Mouse (Mus musculus) heart, embryonic 12.5 days (tissue): ENCODE results near the gene Ercc2. TPM values are rescaled to one million over a fixed set of nuclear protein-coding genes. Genes with fewer than 3 reads are reported as not detected.
A peak's percentile ranks its signal among the peaks of the same experiment; 100 is the strongest.

Experiments used
- ATAC-seq: fragments of 200-750 bp; cut with Nextera tagmentation; 2 replicates; pipeline ENCODE4 v1.8.0; 2017; ENCODE audit warnings: moderate TSS enrichment, moderate library complexity; ENCODE audit not compliant: insufficient number of reproducible peaks, low FRiP score
- H3K27ac ChIP-seq: fragments of 300-500 bp; sonication (generic); 2 replicates; pipeline ENCODE4 v1.5.1; 2016; ENCODE audit warnings: mild to moderate bottlenecking, moderate library complexity; ENCODE audit not compliant: poor library complexity, severe bottlenecking
- H3K27me3 ChIP-seq: fragments of 300-500 bp; sonication (generic); replicated peaks from 2 replicates; pipeline ENCODE4 v1.6.1; 2016; ENCODE audit warnings: mild to moderate bottlenecking, moderate library complexity
- H3K36me3 ChIP-seq: fragments of 300-500 bp; sonication (generic); 2 replicates; pipeline ENCODE4 v1.6.1; 2016; ENCODE audit warnings: mild to moderate bottlenecking, moderate library complexity
- H3K4me1 ChIP-seq: fragments of 300-500 bp; sonication (generic); replicated peaks from 2 replicates; pipeline ENCODE4 v1.6.1; 2016; ENCODE audit warnings: mild to moderate bottlenecking
- H3K4me2 ChIP-seq: fragments of 300-500 bp; sonication (generic); 2 replicates; pipeline ENCODE4 v1.6.1; 2016; ENCODE audit warnings: mild to moderate bottlenecking, moderate library complexity
- H3K4me3 ChIP-seq: fragments of 300-500 bp; sonication (generic); 2 replicates; pipeline ENCODE4 v1.5.1; 2016; ENCODE audit warnings: mild to moderate bottlenecking
- H3K9ac ChIP-seq: fragments of 300-500 bp; sonication (generic); 2 replicates; pipeline ENCODE4 v1.6.1; 2016; ENCODE audit warnings: mild to moderate bottlenecking, moderate library complexity
- H3K9me3 ChIP-seq: fragments of 300-500 bp; sonication (generic); replicated peaks from 2 replicates; pipeline ENCODE4 v1.6.1; 2016; ENCODE audit warnings: mild to moderate bottlenecking, moderate library complexity
- WGBS: fragments of 180-500 bp; shearing (Covaris S2); methylation state at CpG from one replicate; pipeline ENCODE4 v1.1.7; 2016; 5-methylcytosine and 5-hydroxymethylcytosine counted together
- polyA plus RNA-seq: library from polyadenylated mRNA; unstranded; fragments of >200 nt; fragmentation: Nextera tagmentation; extraction: Ambion mirVana; gene quantifications from 2 replicates; pipeline ENCODE4 v1.2.1, GENCODE M21; 2016

Gene Ercc2
- polyA plus RNA-seq, 1 experiment from 2014 or later, result 17.5 TPM

DNA sequence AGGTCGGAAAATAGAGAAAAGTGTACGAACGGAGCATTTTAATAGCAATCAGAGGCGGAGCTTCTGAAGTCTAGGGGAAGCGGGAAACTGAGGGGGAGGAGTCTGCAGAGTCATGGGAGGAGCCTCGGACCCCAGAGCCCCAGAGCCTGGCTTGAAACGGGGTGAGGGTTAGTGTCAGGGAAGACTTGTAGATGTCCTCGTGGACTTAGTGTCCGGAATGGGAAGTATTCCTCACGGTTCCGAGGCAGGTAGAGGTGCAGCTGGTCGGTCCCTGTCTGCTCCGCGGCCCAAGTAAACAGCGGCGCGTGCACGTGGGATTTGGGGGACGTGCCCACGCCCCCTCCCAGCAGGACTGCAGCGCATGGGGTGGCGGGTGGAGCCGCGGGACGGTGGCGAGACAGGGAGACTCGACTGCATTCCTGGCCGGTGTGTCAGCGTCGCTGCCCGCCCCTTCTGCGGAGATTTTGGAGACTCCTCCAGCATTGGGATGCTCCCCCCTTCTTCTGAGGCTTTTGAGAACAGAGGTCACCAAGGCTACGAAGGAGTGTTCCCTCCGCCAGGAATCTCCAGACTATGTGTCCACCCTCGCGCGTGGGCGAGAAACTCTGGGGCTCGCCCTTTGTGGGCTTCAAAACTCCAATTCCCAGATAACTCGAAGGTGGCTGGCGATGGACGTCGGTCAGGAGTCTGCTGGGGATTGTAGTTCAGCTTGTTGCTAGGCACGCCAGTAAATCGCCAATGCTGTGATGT lies 21.7 kb upstream of the Ercc2 start:
- peak overlapping the region; percentile 85 for H3K9ac ChIP-seq
- H3K9me3 ChIP-seq, result no peaks in the 10 kb centered on the region
- peak overlapping the region; percentile 88 for H3K4me2 ChIP-seq
- H3K4me1 ChIP-seq, result peaks cover 45% of the 10 kb centered on the region
- H3K27me3 ChIP-seq, result no peaks in the 10 kb centered on the region
- peaks cover 28% of the 10 kb centered on the region for H3K36me3 ChIP-seq
- peak overlapping the region; percentile 89 for H3K4me3 ChIP-seq
- ATAC-seq, result peak; percentile 72
- peak overlapping the region; percentile 70 for H3K27ac ChIP-seq
- WGBS, result under 1% methylated on average over 44 of the region's 45 CpGs

GRCm38 (mm10) chr7:19360944-19361343 lies 20.9 kb upstream of the Ercc2 start:
- Histone ChIP-seq H3K9ac (peak overlapping the region; percentile 85), H3K9me3 (no peaks in the 10 kb centered on the region), H3K4me3 (peak overlapping the region; percentile 89), H3K27ac (peak overlapping the region; percentile 94), H3K4me1 (peaks cover 45% of the 10 kb centered on the region), H3K36me3 (peaks cover 21% of the 10 kb centered on the region), H3K27me3 (no peaks in the 10 kb centered on the region), H3K4me2 (peak overlapping the region; percentile 88)
- peak; percentile 85 for ATAC-seq
- 1% methylated on average over 27 of the region's 27 CpGs for WGBS

- 12% methylated on average over 16 of the region's 16 CpGs for WGBS
Measured at GRCm38 (mm10) chr7:19361720-19362119, 20.1 kb upstream of the Ercc2 start.

DNA sequence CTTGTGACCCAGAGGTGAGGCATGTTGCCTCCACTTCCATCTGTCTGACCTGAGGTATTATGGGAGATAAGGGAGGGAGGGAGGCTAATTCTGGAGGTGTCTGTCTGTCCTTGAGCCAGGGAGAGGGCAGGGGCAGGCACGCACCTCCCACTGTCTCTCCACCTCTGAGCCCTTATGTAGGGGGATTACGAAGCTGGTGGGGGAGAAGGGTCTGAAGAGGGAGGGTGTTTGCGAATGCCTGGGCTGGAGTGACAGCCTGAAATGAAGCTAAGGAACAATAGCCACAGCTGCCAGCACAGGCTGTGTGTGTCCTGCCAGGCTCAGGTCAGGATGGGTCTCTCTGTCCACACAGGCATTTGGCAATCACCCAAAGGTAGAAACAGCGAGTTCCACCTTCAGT lies 19.5 kb upstream of the Ercc2 start:
- Histone ChIP-seq H3K36me3 (peaks cover 9% of the 10 kb centered on the region), H3K27me3 (no peaks in the 10 kb centered on the region), H3K9me3 (no peaks in the 10 kb centered on the region), H3K4me2 (peak overlapping the region; percentile 88), H3K27ac (peak overlapping the region; percentile 94), H3K4me1 (peaks cover 45% of the 10 kb centered on the region), H3K9ac (peak overlapping the region; percentile 74), H3K4me3 (peak overlapping the region; percentile 89)
- ATAC-seq, result 0 out of 2 replicates have a peak, but pooled peaks have one; percentile 16
- WGBS, result 22% methylated on average over 4 of the region's 4 CpGs

More at GRCm38 (mm10) chr7:19361720-19362119, 20.1 kb upstream of the Ercc2 start:
- H3K27me3 ChIP-seq, result no peaks in the 10 kb centered on the region
- H3K9ac ChIP-seq, result peak overlapping the region; percentile 74
- H3K9me3 ChIP-seq, result no peaks in the 10 kb centered on the region
- ATAC-seq, result no peak
- H3K4me3 ChIP-seq, result peak overlapping the region; percentile 89
- H3K27ac ChIP-seq, result peak overlapping the region; percentile 94
- H3K36me3 ChIP-seq, result peaks cover 15% of the 10 kb centered on the region
- peak overlapping the region; percentile 88 for H3K4me2 ChIP-seq
- peaks cover 45% of the 10 kb centered on the region for H3K4me1 ChIP-seq

GRCm38 (mm10) chr7:19363881-19364280 lies 17.9 kb upstream of the Ercc2 start:
- Histone ChIP-seq H3K9ac (peak overlapping the region; percentile 58), H3K9me3 (no peaks in the 10 kb centered on the region), H3K36me3 (peaks cover 3% of the 10 kb centered on the region; the same call in 1 of the 2 replicates), H3K4me2 (peak overlapping the region; percentile 88), H3K4me3 (peak overlapping the region; percentile 7; the same call in 1 of the 2 replicates), H3K27me3 (peaks cover 5% of the 10 kb centered on the region; the same call in 1 of the 2 replicates), H3K27ac (peak overlapping the region; percentile 94), H3K4me1 (peaks cover 33% of the 10 kb centered on the region)
- no peak for ATAC-seq
- WGBS, result 1% methylated on average over 18 of the region's 18 CpGs

GRCm38 (mm10) chr7:19365376-19365775 lies 16.4 kb upstream of the Ercc2 start:
- no peak overlapping the region for H3K9ac ChIP-seq
- H3K4me2 ChIP-seq, result no peak overlapping the region
- peaks cover 13% of the 10 kb centered on the region; the same call in 1 of the 2 replicates for H3K27me3 ChIP-seq
- H3K9me3 ChIP-seq, result no peaks in the 10 kb centered on the region
- 65% methylated on average over 4 of the region's 4 CpGs for WGBS
- peaks cover 39% of the 10 kb centered on the region for H3K4me1 ChIP-seq
- ATAC-seq, result no peak
- H3K36me3 ChIP-seq, result peaks cover 17% of the 10 kb centered on the region
- H3K27ac ChIP-seq, result no peak overlapping the region
- no peak overlapping the region for H3K4me3 ChIP-seq

GRCm38 (mm10) chr7:19368380-19368779 lies 13.4 kb upstream of the Ercc2 start:
- peaks cover 17% of the 10 kb centered on the region for H3K4me1 ChIP-seq
- 0 out of 2 replicates have a peak, but pooled peaks have one; percentile 27 for ATAC-seq
- WGBS, result 18% methylated on average over 16 of the region's 16 CpGs

GRCm38 (mm10) chr7:19369823-19370425 lies 11.9 kb upstream of the Ercc2 start:
- ATAC-seq, result peak; percentile 31; the same call in 1 of the 2 replicates
- 16% methylated on average over 46 of the region's 46 CpGs for WGBS

More at GRCm38 (mm10) chr7:19368380-19368779, 13.4 kb upstream of the Ercc2 start:
- peaks cover 13% of the 10 kb centered on the region; the same call in 1 of the 2 replicates for H3K27me3 ChIP-seq
- no peaks in the 10 kb centered on the region for H3K9me3 ChIP-seq
- no peak overlapping the region for H3K4me3 ChIP-seq
- no peak overlapping the region for H3K4me2 ChIP-seq
- H3K36me3 ChIP-seq, result peaks cover 41% of the 10 kb centered on the region
- H3K9ac ChIP-seq, result no peak overlapping the region
- H3K27ac ChIP-seq, result no peak overlapping the region

DNA sequence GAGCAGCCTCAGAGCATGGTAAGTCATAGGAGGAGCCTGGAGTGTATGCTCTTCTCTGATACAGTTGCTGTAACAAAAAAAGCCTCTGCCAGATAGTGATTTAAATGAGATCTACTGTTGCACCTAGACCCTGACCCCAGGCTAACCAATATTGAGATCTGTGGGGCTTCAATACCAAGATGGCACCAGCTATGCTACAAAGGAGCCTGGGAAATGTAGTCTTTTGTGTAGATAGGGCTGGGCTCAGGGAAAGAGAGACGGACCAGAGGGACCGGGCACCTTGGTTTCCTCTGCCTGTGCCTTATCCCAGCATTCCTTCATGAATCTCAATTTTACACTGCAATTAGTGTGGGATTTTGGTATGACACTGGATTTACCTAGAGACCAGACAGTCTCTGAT lies 8.4 kb upstream of the Ercc2 start:
- H3K9ac ChIP-seq, result no peak overlapping the region
- H3K27ac ChIP-seq, result no peak overlapping the region
- H3K4me2 ChIP-seq, result no peak overlapping the region
- no peaks in the 10 kb centered on the region for H3K9me3 ChIP-seq
- ATAC-seq, result no peak
- WGBS, result 83% methylated on average over 2 of the region's 2 CpGs
- H3K36me3 ChIP-seq, result peaks cover 88% of the 10 kb centered on the region
- no peak overlapping the region for H3K4me3 ChIP-seq
- H3K4me1 ChIP-seq, result peaks cover 11% of the 10 kb centered on the region; the same call in 1 of the 2 replicates
- H3K27me3 ChIP-seq, result peaks cover 13% of the 10 kb centered on the region; the same call in 1 of the 2 replicates

More at GRCm38 (mm10) chr7:19369823-19370425, 11.9 kb upstream of the Ercc2 start:
- peak overlapping the region; percentile 61 for H3K4me2 ChIP-seq
- H3K4me1 ChIP-seq, result peaks cover 7% of the 10 kb centered on the region; the same call in 1 of the 2 replicates
- H3K4me3 ChIP-seq, result peak overlapping the region; percentile 28
- H3K36me3 ChIP-seq, result peaks cover 56% of the 10 kb centered on the region
- no peak overlapping the region for H3K27ac ChIP-seq
- H3K27me3 ChIP-seq, result peaks cover 13% of the 10 kb centered on the region; the same call in 1 of the 2 replicates
- H3K9me3 ChIP-seq, result no peaks in the 10 kb centered on the region
- peak overlapping the region; percentile 32; the same call in 1 of the 2 replicates for H3K9ac ChIP-seq

DNA sequence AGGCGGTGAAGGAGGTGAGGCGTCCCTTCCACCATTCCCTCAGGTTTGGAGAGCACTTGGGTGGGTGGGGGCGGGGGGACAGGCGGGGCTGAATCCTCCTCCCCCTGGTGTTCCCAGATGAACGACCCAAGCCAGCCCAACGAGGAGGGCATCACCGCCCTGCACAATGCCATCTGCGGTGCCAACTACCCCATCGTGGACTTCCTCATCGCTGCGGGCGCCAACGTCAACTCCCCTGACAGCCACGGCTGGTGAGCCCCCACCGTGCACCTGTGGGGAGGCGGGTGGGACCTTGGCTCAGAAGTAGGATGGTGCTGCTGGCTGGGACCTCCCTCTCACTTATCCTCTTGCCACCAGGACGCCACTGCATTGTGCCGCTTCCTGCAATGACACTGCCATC lies 6.4 kb upstream of the Ercc2 start:
- Histone ChIP-seq H3K36me3 (peaks cover 78% of the 10 kb centered on the region), H3K4me3 (no peak overlapping the region), H3K27me3 (no peaks in the 10 kb centered on the region), H3K9me3 (no peaks in the 10 kb centered on the region), H3K9ac (no peak overlapping the region), H3K4me2 (no peak overlapping the region), H3K27ac (no peak overlapping the region), H3K4me1 (peaks cover 4% of the 10 kb centered on the region; the same call in 1 of the 2 replicates)
- no peak for ATAC-seq
- 78% methylated on average over 18 of the region's 18 CpGs for WGBS

GRCm38 (mm10) chr7:19376019-19376418 lies 5.8 kb upstream of the Ercc2 start:
- Histone ChIP-seq H3K9me3 (no peaks in the 10 kb centered on the region), H3K9ac (no peak overlapping the region), H3K27ac (no peak overlapping the region), H3K27me3 (no peaks in the 10 kb centered on the region), H3K4me2 (no peak overlapping the region), H3K4me1 (peaks cover 4% of the 10 kb centered on the region; the same call in 1 of the 2 replicates), H3K4me3 (no peak overlapping the region), H3K36me3 (peaks cover 72% of the 10 kb centered on the region)
- 85% methylated on average over 4 of the region's 4 CpGs for WGBS
- ATAC-seq, result no peak
